Mouse (Mus musculus): ENCODE measurements around the gene Flii. TPM values are rescaled to one million over a fixed set of nuclear protein-coding genes. Genes with fewer than 3 reads are reported as not detected.
A peak's percentile ranks its signal among the peaks of the same experiment; 100 is the strongest.

Gene Flii
- total RNA-seq, 2 experiments from 2014 or later, result 59.5 to 67.6 TPM

DNA sequence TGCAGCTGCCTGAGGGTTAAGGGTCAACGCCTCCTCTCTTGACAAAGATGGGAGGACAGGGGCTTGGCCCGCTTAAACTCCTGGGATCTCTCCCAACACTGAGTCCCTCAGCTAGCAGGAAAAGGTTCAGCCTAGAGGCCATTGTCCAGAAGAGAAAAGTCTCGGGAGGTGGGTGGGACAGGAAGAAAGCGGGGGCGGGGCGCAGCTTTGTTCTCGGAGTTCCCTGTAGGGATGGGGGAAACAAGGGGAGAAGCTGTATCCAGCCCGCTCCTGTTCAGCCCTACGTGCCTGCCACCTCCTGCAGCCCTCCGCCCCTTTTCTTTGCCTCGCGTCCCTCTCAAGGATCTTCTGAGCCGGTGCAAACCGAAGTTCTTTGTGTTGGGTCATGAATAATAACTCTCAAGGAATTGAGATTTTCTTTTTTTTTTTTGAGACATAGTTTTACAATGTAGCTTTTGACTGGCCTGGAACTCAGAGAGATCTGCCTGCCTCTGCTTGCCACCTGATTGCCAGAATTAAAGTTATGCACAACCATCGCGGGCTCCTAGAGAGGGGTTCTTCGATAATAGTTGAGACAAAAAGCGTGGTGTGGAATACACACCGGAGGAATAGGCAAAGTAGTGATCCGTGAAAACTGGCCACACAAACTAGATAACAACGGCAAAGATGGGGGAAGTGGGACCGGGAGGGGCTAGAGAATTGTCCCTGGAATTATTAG lies 28.1 kb downstream of the Flii start:
- peak in 1 of 2 experiments; percentile 26 for DNase-seq (ENCODE audit: low spot score in 2 of 2)
- intact Hi-C loops (cut with DNase I), result loop anchor here (2.0 to 10.0 kb wide), 2 partner anchors 28 to 164 kb away; partner anchors contain the start of genes Alkbh5 and Flii

GRCm38 (mm10) chr11:60697561-60697960 lies 29.5 kb downstream of the Flii start:
- DNase-seq (ENCODE audit: low spot score in 2 of 2), result no peak
- intact Hi-C loops (cut with DNase I), result loop anchor here (10.0 kb wide), 1 partner anchor 163 kb away; the partner anchor contains the start of gene Alkbh5

GRCm38 (mm10) chr11:60696165-60696564 lies 30.9 kb downstream of the Flii start:
- no peak for DNase-seq (ENCODE audit: low spot score in 2 of 2)
- intact Hi-C loops (cut with DNase I), result loop anchor here (10.0 kb wide), 1 partner anchor 161 kb away; the partner anchor contains the start of gene Alkbh5

Small RNA genes within 50 kb of the gene (microRNA-seq; reads per million reads assigned to microRNA genes)
- gene Mir5100, result 1.8 reads per million

Other genes with a start within 250 kb of the Flii start
- 10 to 100 TPM; 54.6 to 55.8 TPM for gene Alkbh5, start 190.9 kb downstream of the Flii start, total RNA-seq (2021)
- gene Llgl1, start 27.5 kb downstream of the Flii start, total RNA-seq (2021), result 10 to 100 TPM; 37.9 to 41.0 TPM
- 10 to 100 TPM; 19.4 to 21.6 TPM for gene Mief2, start 1.1 kb upstream of the Flii start, total RNA-seq (2021)
- gene Top3a, start 50.1 kb upstream of the Flii start, total RNA-seq (2021), result 1 to 10 TPM; 4.0 to 5.2 TPM
- gene Smcr8, start 50.3 kb upstream of the Flii start, total RNA-seq (2021), result 10 to 100 TPM; 30.2 to 31.8 TPM
- 1 to 10 TPM; 2.1 to 2.2 TPM for gene Shmt1, start 84.5 kb upstream of the Flii start, total RNA-seq (2021)
- gene Dhrs7b, start 103.4 kb upstream of the Flii start, total RNA-seq (2021), result 10 to 100 TPM; 26.9 to 32.1 TPM
- 10 to 100 TPM; 28.3 to 28.4 TPM for gene Tmem11, start 152.0 kb upstream of the Flii start, total RNA-seq (2021)
- 10 to 100 TPM in 1 of 2 experiments, 1 to 10 TPM in 1; 8.0 to 10.8 TPM for gene Natd1, start 187.5 kb upstream of the Flii start, total RNA-seq (2021)
- gene Map2k3, start 204.8 kb upstream of the Flii start, total RNA-seq (2021), result 10 to 100 TPM; 13.2 to 13.3 TPM

All from left cerebral cortex, postnatal 36 days (tissue).